Mouse (Mus musculus) lung, adult 10 weeks (tissue): ENCODE measurements around the gene Slc44a2. TPM values are rescaled to one million over a fixed set of nuclear protein-coding genes. Genes with fewer than 3 reads are reported as not detected.

Source experiments
- polyA plus RNA-seq: library from polyadenylated mRNA; stranded (reverse); fragments of 350-450 nt; fragmentation: Illumina TruSeq; extraction: RNeasy Lipid Tissue Mini Kit (QIAGEN cat#74804); gene quantifications from one replicate; pipeline ENCODE4 v1.2.3, GENCODE M21; 2014; ENCODE audit warnings: low read depth, low replicate concordance; ENCODE audit not compliant: insufficient read depth

Gene Slc44a2
- polyA plus RNA-seq, result 118 TPM

DNA sequence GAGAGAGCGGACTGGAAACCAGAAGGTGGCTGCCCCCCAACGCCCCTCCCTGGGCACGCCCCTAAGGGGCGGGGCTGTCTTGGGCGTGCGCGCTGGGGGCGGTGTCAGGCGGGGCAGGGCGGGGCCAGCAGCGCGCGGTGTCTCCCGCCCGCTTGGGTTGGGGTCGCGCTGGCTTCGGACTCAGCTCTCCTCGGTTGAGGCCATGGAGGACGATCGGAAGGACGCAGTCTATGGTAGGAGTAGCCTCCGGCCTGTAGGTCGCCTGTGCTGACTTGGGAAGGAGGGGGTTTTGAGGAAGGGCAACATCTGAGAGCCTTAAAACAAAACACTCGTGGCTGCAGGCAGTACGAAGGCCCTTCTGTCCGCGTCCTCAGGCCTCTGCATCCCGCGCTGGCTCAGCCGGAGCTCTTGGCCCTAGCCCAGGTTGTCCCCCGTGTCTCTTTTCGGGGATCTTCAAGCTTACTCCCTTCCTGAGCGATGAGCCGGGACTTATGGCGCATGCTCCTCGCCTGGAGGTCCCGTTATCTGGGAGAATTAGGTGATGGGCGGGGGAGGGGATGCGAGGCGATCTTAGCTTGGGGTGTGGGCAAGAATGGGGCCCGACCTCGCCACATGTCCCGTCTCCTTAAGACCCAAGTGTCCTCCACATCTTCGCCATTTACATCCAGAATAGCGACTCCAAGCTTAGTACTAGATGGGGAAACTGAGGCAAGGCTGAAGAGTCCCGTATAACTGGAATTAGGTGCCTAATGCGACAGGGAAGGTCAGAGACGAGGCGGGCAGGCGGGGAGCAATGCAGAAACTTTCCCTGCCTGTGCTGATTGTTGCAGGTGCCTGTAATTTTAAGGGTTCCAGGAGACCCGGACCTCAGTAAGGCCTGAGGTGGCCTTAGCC is at the start of gene Slc44a2:
Gene Slc44a2, plus strand, starts transcription at position 80 of the 894 bp plus-strand sequence.

DNA sequence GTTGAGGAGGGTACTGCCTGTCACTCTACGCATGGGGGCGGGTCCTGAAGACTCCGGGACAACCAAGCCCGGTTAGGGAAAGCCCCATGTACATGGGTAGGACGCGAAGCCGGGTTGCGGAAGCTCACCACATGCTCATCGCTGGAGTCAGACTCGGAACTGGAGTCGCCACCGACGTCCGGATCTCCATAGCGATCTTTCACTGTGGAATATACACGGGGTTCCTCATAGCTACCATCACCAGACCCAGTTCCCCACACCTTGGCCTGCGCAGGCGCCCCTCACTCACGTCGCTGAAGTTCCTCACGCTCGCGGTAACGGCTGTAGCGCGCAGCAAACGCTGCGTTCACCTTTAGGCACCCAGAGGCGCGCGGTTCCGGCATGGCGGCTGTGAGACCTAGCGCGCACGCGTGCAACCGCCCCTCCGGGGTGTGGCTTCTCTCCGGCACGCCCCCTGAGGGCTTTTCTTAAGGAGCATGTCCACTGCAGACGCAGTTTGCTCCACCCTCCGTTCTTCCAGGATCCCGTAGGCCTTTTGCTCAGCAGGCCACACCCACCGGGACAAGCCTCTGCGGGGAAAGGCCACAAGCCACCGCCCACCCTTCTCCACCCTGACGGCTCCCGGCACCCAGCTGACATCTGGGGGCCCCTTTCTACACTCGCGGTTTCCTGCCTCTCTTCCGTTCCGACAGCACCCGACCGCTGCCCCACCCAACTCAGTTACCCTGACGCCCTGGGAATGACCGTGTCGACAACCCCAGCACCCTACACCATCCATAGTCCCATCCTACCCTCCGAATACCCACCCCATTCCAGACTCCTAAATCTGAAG is 32.7 kb upstream of the Slc44a2 start, which contains the start of gene Kri1:
Gene Kri1, minus strand, starts transcription at position 399 of the 832 bp plus-strand sequence.

DNA sequence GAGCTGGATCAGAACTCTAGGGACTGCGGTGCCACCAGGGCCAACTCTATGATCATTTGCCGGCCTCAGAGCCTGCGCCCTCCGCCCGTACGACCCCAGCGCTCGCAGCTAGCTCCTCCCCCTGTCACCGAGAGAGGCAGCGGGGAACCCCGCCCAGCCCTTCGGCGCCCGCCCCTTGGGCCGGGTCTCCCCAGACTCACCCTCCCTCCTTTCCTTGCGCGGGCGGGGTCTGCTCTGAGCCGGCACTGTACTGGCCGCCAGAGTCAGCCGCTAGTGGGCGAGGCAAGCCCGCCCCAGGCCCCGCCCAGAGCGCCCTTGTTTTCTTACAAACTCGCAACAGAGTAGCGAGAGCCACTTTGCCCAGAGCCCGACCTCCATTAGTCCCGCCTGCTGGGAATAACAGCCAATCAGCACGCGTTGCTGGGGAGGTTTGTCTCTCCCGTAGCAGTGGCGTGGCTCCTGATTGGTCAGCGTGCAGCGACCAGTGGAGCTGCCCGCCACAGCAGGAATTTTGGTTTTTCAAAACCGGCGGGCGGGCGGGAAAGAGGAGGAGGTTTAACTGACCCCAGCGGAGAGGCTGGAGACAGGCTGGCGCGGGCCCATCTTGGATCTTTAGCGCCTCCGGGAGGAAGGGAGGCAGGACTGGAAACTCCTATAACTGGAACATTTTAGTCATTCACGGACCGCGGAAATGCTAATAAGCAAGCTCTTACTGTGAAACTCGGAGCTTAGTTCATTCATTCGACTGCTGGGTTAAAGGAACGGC is 29.3 kb upstream of the Slc44a2 start, which contains the start of gene Cdkn2d:
Gene Cdkn2d, minus strand, starts transcription at position 386 of the 766 bp plus-strand sequence.

DNA sequence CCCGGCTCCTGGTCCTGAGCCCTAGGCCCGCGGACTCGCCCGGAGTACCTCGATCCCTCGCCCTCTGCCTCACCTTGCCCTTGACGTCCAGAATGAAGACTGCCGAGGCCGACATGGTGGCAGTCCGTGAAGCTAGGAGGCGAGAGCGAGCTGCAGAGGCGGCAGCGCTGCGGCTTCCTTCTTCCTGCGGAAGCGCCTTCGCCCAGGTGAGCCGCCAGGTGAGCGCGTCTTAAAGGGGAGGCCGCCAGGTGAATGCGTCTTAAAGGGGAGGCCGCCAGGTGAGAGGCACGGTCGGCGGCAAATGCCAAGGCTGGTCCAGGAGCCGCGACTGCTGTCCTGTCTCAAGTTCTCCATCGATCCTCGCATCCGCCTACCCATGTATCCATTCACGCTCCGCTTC is 8.4 kb upstream of the Slc44a2 start, which contains the start of gene Ap1m2:
Gene Ap1m2, minus strand, starts transcription at position 204 of the 400 bp plus-strand sequence.

DNA sequence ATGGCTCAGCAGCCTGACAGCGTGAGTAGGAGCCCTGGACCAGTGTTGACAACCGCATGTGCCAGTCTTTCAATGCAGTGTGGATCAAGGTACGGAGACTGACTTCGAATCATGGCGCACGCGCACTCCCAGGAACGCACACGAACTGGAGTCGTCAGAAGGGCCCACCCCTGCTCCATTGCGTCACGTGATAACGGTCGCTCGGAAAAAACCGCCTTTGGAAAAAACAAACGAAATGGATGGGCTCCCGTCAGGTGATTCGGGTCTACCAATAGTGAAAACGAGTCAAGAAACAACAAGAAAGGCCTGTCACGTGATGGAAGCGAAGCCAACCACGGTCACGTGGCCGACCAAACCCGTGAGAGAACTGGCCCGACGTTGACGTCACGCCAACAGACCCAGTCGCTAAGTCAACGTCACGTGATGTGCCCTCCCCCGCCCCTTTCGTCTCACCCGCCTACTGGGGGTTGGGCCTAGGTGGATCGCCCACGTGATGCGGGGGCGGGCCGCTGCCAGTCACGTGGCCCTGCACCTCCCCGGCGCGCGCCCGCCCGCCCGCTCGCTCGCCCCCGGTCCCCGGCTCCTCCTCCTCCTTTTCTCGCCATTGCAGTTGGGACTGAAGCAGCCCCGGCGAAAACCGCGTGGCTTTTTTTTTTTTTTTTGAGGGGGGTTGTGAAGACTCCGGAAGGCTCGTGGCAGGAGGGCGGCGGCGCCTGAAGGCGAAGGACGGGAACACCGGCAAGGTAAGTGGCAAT is 47.0 kb downstream of the Slc44a2 start, which contains the start of gene Ilf3:
Gene Ilf3, plus strand, starts transcription at position 515 of the 755 bp plus-strand sequence.

Other genes starting within 250 kb of the Slc44a2 start
- gene Gm49373, start 247.6 kb upstream of the Slc44a2 start, polyA plus RNA-seq, result 0.21 TPM
- 40.1 TPM for gene Fdx1l, start 247.1 kb upstream of the Slc44a2 start, polyA plus RNA-seq
- gene Gm38431, start 228.7 kb upstream of the Slc44a2 start, polyA plus RNA-seq, result 0.10 TPM
- gene Raver1, start 228.7 kb upstream of the Slc44a2 start, polyA plus RNA-seq, result 17.8 TPM
- gene Tyk2, start 189.5 kb upstream of the Slc44a2 start, polyA plus RNA-seq, result 9.4 TPM
- gene Cdc37, start 170.7 kb upstream of the Slc44a2 start, polyA plus RNA-seq, result 99.3 TPM
- gene Pde4a, start 155.0 kb upstream of the Slc44a2 start, polyA plus RNA-seq, result 3.4 TPM
- 24.3 TPM for gene Keap1, start 81.3 kb upstream of the Slc44a2 start, polyA plus RNA-seq
- 1.3 TPM for gene S1pr5, start 72.3 kb upstream of the Slc44a2 start, polyA plus RNA-seq
- gene Atg4d, start 55.4 kb upstream of the Slc44a2 start, polyA plus RNA-seq, result 25.0 TPM
- 18.5 TPM for gene Kri1, start 32.7 kb upstream of the Slc44a2 start, polyA plus RNA-seq
- 20.3 TPM for gene Cdkn2d, start 29.3 kb upstream of the Slc44a2 start, polyA plus RNA-seq
- 27.2 TPM for gene Ap1m2, start 8.4 kb upstream of the Slc44a2 start, polyA plus RNA-seq
- gene Ilf3, start 47.2 kb downstream of the Slc44a2 start, polyA plus RNA-seq, result 18.5 TPM
- 10.3 TPM for gene Qtrt1, start 91.1 kb downstream of the Slc44a2 start, polyA plus RNA-seq
- 47.8 TPM for gene Dnm2, start 104.2 kb downstream of the Slc44a2 start, polyA plus RNA-seq
- gene Tmed1, start 189.6 kb downstream of the Slc44a2 start, polyA plus RNA-seq, result 29.5 TPM
- gene AB124611, start 205.5 kb downstream of the Slc44a2 start, polyA plus RNA-seq, result 16.2 TPM
- gene Carm1, start 226.2 kb downstream of the Slc44a2 start, polyA plus RNA-seq, result 14.0 TPM